Mouse (Mus musculus) limb, embryonic 11.5 days (tissue): ENCODE data around the gene Aco2. TPM values are rescaled to one million over a fixed set of nuclear protein-coding genes. Genes with fewer than 3 reads are reported as not detected.

Experiments
- ATAC-seq: fragments of 200-750 bp; cut with Nextera tagmentation; 2 replicates; pipeline ENCODE4 v1.8.0; 2017; ENCODE audit warnings: low read depth; ENCODE audit not compliant: insufficient number of reproducible peaks, low FRiP score, low TSS enrichment
- DNase-seq: peaks from one replicate; pipeline ENCODE4 v3.0.0-alpha.2; 2015; ENCODE audit warnings: low spot score
- H3K27ac ChIP-seq: fragments of 300-500 bp; sonication (generic); replicated peaks from 2 replicates; pipeline ENCODE4 v1.5.1; 2014; ENCODE audit warnings: low read depth, mild to moderate bottlenecking, low read length
- H3K27me3 ChIP-seq: fragments of 300-500 bp; sonication (generic); 2 replicates; pipeline ENCODE4 v1.6.1; 2014; ENCODE audit warnings: mild to moderate bottlenecking, low read length, mixed read lengths; ENCODE audit not compliant: control insufficient read depth, insufficient read depth
- H3K36me3 ChIP-seq: fragments of 300-500 bp; sonication (generic); 2 replicates; pipeline ENCODE4 v1.6.1; 2014; ENCODE audit warnings: mild to moderate bottlenecking, low read length, moderate library complexity, mixed read lengths; ENCODE audit not compliant: control insufficient read depth, insufficient read depth
- H3K4me1 ChIP-seq: fragments of 300-500 bp; sonication (generic); 2 replicates; pipeline ENCODE4 v1.6.1; 2014; ENCODE audit warnings: low read length, mixed read lengths; ENCODE audit not compliant: control insufficient read depth, insufficient read depth
- H3K4me2 ChIP-seq: fragments of 300-500 bp; sonication (generic); 2 replicates; pipeline ENCODE4 v1.6.1; 2014; ENCODE audit warnings: low read depth, mild to moderate bottlenecking, moderate library complexity; ENCODE audit not compliant: severe bottlenecking
- H3K4me3 ChIP-seq: fragments of 300-500 bp; sonication (generic); 2 replicates; pipeline ENCODE4 v1.5.1; 2014; ENCODE audit warnings: low read depth, low read length
- H3K9ac ChIP-seq: fragments of 300-500 bp; sonication (generic); 2 replicates; pipeline ENCODE4 v1.6.1; 2014; ENCODE audit warnings: mild to moderate bottlenecking, low read length
- H3K9me3 ChIP-seq: fragments of 300-500 bp; sonication (generic); 2 replicates; pipeline ENCODE4 v1.6.1; 2016; ENCODE audit warnings: low read length; ENCODE audit not compliant: control insufficient read depth
- WGBS: fragments of 180-500 bp; shearing (Covaris S2); extraction: QIAGEN DNeasy Blood & Tissue Kit; methylation state at CpG from one replicate; pipeline ENCODE4 v1.1.7; 2014; 5-methylcytosine and 5-hydroxymethylcytosine counted together
- polyA plus RNA-seq: library from polyadenylated mRNA; unstranded; fragments of >200 nt; fragmentation: Nextera tagmentation; extraction: Ambion mirVana; gene quantifications from 2 replicates; pipeline ENCODE4 v1.2.1, GENCODE M21; 2014

Gene Aco2
- polyA plus RNA-seq, 1 experiment from 2014 or later: 162 TPM

- DNase-seq: no peak
- H3K36me3 ChIP-seq: no peaks in the 10 kb centered on the region
- no peak overlapping the region for H3K4me2 ChIP-seq
- no peak overlapping the region for H3K9ac ChIP-seq
- H3K27ac ChIP-seq: no peak overlapping the region
- H3K27me3 ChIP-seq: no peaks in the 10 kb centered on the region
- no peaks in the 10 kb centered on the region for H3K9me3 ChIP-seq
- WGBS: 96% methylated on average over 9 of the region's 9 CpGs
- no peak for ATAC-seq
- no peak overlapping the region for H3K4me3 ChIP-seq
- H3K4me1 ChIP-seq: no peaks in the 10 kb centered on the region
Measured at GRCm38 (mm10) chr15:81954151-81954583, 82.1 kb downstream of the Aco2 start.

- H3K4me3 ChIP-seq: no peak overlapping the region
- DNase-seq: no peak
- no peaks in the 10 kb centered on the region for H3K9me3 ChIP-seq
- no peaks in the 10 kb centered on the region for H3K4me1 ChIP-seq
- no peaks in the 10 kb centered on the region for H3K36me3 ChIP-seq
- ATAC-seq: no peak
- 92% methylated on average over 6 of the region's 6 CpGs for WGBS
- no peak overlapping the region for H3K9ac ChIP-seq
- H3K4me2 ChIP-seq: no peak overlapping the region
- no peaks in the 10 kb centered on the region for H3K27me3 ChIP-seq
- no peak overlapping the region for H3K27ac ChIP-seq
Measured at GRCm38 (mm10) chr15:81954716-81955115, 82.6 kb downstream of the Aco2 start.

- H3K4me3 ChIP-seq: no peak overlapping the region
- DNase-seq (no peak), ATAC-seq (no peak)
- H3K4me1 ChIP-seq: 0 out of 2 replicates have a peak, but pooled peaks cover 2% of the 10 kb centered on the region
- WGBS: 91% methylated on average over 15 of the region's 15 CpGs
- no peaks in the 10 kb centered on the region for H3K27me3 ChIP-seq
- no peak overlapping the region for H3K9ac ChIP-seq
- H3K9me3 ChIP-seq: no peaks in the 10 kb centered on the region
- no peak overlapping the region for H3K27ac ChIP-seq
- no peaks in the 10 kb centered on the region for H3K36me3 ChIP-seq
- H3K4me2 ChIP-seq: no peak overlapping the region
Measured at GRCm38 (mm10) chr15:81955414-81955813, 83.3 kb downstream of the Aco2 start.

GRCm38 (mm10) chr15:81956457-81956856, 84.3 kb downstream of the Aco2 start:
- Histone ChIP-seq H3K4me3 (no peak overlapping the region), H3K9ac (no peak overlapping the region), H3K4me1 (0 out of 2 replicates have a peak, but pooled peaks cover 3% of the 10 kb centered on the region), H3K4me2 (no peak overlapping the region), H3K27ac (no peak overlapping the region), H3K9me3 (no peaks in the 10 kb centered on the region), H3K36me3 (no peaks in the 10 kb centered on the region), H3K27me3 (no peaks in the 10 kb centered on the region)
- ATAC-seq (no peak), DNase-seq (peak; percentile 66)
- WGBS: 63% methylated on average over 8 of the region's 8 CpGs

GRCm38 (mm10) chr15:81957598-81957997, 85.5 kb downstream of the Aco2 start:
- ATAC-seq (no peak), DNase-seq (no peak)
- Histone ChIP-seq H3K4me3 (no peak overlapping the region), H3K4me1 (0 out of 2 replicates have a peak, but pooled peaks cover 3% of the 10 kb centered on the region), H3K9me3 (no peaks in the 10 kb centered on the region), H3K4me2 (no peak overlapping the region), H3K36me3 (no peaks in the 10 kb centered on the region), H3K27me3 (no peaks in the 10 kb centered on the region), H3K9ac (no peak overlapping the region), H3K27ac (no peak overlapping the region)
- WGBS: 86% methylated on average over 11 of the region's 11 CpGs

- 88% methylated on average over 3 of the region's 3 CpGs for WGBS
- Histone ChIP-seq H3K27me3 (no peaks in the 10 kb centered on the region), H3K4me1 (0 out of 2 replicates have a peak, but pooled peaks cover 3% of the 10 kb centered on the region), H3K9ac (no peak overlapping the region), H3K36me3 (no peaks in the 10 kb centered on the region), H3K27ac (no peak overlapping the region), H3K9me3 (no peaks in the 10 kb centered on the region), H3K4me2 (no peak overlapping the region), H3K4me3 (no peak overlapping the region)
- no peak for ATAC-seq
- DNase-seq: no peak
Measured at GRCm38 (mm10) chr15:81958906-81959305, 86.8 kb downstream of the Aco2 start.

GRCm38 (mm10) chr15:81960171-81961077, 88.3 kb downstream of the Aco2 start, which contains the start of gene Pmm1:
Gene Pmm1 (minus strand): TSS chr15:81960930.
- Histone ChIP-seq H3K27ac (no peak within 1 kb of the TSS), H3K9ac (peak within 1 kb of the TSS; percentile 56), H3K4me1 (0 out of 2 replicates have a peak, but pooled peaks cover 3% of the 10 kb centered on the region), H3K4me2 (peak within 1 kb of the TSS; percentile 100), H3K9me3 (no peaks in the 10 kb centered on the region), H3K4me3 (peak within 1 kb of the TSS; percentile 58), H3K36me3 (no peaks in the 10 kb centered on the region), H3K27me3 (no peaks in the 10 kb centered on the region)
- under 1% methylated on average over 77 of the region's 77 CpGs for WGBS
- ATAC-seq (peak; percentile 94), DNase-seq (peak; percentile 99)

GRCm38 (mm10) chr15:81961078-81961451, 89.0 kb downstream of the Aco2 start:
- Histone ChIP-seq H3K9ac (no peak overlapping the region), H3K27ac (no peak overlapping the region), H3K4me3 (peak overlapping the region; percentile 58), H3K27me3 (no peaks in the 10 kb centered on the region), H3K36me3 (no peaks in the 10 kb centered on the region), H3K9me3 (no peaks in the 10 kb centered on the region), H3K4me2 (peak overlapping the region; percentile 100), H3K4me1 (0 out of 2 replicates have a peak, but pooled peaks cover 3% of the 10 kb centered on the region)
- ATAC-seq (peak; percentile 55), DNase-seq (no peak)
- WGBS: under 1% methylated on average over 8 of the region's 8 CpGs
